Mouse (Mus musculus): ENCODE results near the gene Pitpnm2. TPM values are rescaled to one million over a fixed set of nuclear protein-coding genes. Genes with fewer than 3 reads are reported as not detected.

The Pitpnm2 gene
- polyA plus RNA-seq, 1 experiment from 2014 or later: 4.8 TPM

DNA sequence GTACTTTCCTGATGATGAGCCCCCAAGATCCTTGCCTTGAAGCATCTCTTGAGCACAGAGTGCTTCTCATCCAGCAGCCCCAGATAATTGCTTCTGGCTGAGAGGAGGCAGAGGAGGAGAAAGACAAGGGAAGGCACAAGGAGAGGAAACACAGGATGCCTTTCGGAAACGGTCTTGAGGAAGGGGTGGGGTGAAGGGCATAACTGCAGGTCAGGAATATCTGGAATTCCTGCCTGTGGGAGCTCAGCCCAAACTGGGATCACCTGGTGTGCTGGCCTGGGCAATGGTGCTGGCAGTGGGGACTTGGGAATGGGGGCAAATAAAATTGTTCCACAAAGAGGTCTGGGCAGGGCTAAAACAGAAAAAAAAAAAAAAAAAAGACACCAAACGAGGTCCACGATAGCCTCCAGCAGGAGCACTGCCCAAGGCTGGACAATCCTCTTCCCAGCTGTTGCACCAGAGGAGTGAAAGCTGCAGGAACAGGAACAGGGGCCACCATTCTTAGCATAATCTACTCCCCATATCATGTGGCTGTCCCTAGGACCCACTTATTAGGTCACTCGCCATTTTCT is 43.7 kb downstream of the Pitpnm2 start:
- H3K27ac ChIP-seq: peak overlapping the region; percentile 55
- H3K4me2 ChIP-seq: no peak overlapping the region
- no peak overlapping the region for H3K4me3 ChIP-seq
- 40% methylated on average over 5 of the region's 5 CpGs for WGBS
- no peaks in the 10 kb centered on the region for H3K27me3 ChIP-seq
- no peak for ATAC-seq (ENCODE audit: insufficient number of reproducible peaks, low FRiP score, low TSS enrichment, low read depth)
- H3K9me3 ChIP-seq: no peaks in the 10 kb centered on the region
- H3K4me1 ChIP-seq: peaks cover 34% of the 10 kb centered on the region
- H3K36me3 ChIP-seq: 0 out of 2 replicates have a peak, but pooled peaks cover 3% of the 10 kb centered on the region
- no peak overlapping the region for H3K9ac ChIP-seq

DNA sequence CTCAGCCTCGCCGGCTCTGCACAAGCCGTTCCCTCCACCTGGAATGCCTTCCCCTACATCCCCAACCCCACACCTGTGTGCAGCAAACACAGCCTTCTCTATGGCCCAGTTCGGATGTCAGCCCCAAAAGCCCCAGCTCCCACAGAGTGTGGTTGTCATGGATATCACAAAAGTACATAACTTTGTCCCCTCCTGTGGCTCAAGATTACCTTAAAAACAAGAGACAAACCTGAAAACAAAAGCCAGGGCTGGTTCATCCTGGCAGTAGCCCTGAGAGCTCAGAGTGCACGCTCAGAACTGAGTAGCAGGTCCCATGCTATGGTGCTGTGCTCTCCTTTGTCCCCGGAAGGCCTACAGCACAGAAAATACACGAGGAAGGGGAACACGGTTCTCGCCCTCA is 44.3 kb downstream of the Pitpnm2 start:
- no peak overlapping the region for H3K4me3 ChIP-seq
- H3K27ac ChIP-seq: no peak overlapping the region
- H3K36me3 ChIP-seq: 0 out of 2 replicates have a peak, but pooled peaks cover 3% of the 10 kb centered on the region
- peaks cover 34% of the 10 kb centered on the region for H3K4me1 ChIP-seq
- no peak overlapping the region for H3K4me2 ChIP-seq
- no peak overlapping the region for H3K9ac ChIP-seq
- WGBS: 75% methylated on average over 9 of the region's 9 CpGs
- no peaks in the 10 kb centered on the region for H3K27me3 ChIP-seq
- H3K9me3 ChIP-seq: no peaks in the 10 kb centered on the region
- ATAC-seq (ENCODE audit: insufficient number of reproducible peaks, low FRiP score, low TSS enrichment, low read depth): no peak

DNA sequence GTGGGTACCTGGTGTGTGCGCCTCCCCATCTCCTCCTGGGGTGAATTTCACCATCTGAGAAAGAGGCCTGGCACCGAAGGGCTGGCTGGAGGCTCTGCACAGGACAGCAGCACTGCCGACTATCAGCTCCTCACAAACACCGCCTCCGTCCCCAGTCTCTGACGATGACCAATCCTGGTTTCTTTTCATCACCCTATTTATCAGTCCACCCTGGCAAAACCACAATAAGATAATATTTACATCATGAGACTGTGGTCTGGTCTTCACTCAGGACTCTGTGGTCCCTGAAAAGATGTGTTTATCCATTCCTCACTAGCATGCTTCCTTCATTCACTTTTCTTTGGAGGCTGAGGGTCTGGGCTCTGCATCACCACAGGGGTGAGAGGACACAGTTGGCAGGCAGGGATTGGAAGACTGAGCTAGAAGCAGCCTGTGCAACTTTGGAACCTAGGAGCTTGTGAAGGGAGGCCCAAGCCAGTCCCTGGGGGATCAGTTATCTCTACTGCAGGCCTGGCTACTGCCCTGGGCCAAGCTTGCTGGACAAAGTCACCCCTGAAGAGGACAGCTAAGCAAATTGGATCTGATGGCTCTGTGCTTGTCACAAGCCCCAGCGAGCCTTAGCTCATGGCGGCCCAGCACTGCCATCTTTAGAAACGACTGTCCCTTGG is 45.3 kb downstream of the Pitpnm2 start:
- 89% methylated on average over 9 of the region's 9 CpGs for WGBS
- no peaks in the 10 kb centered on the region for H3K36me3 ChIP-seq
- no peaks in the 10 kb centered on the region for H3K27me3 ChIP-seq
- no peak overlapping the region for H3K9ac ChIP-seq
- ATAC-seq (ENCODE audit: insufficient number of reproducible peaks, low FRiP score, low TSS enrichment, low read depth): no peak
- H3K4me2 ChIP-seq: no peak overlapping the region
- no peaks in the 10 kb centered on the region for H3K9me3 ChIP-seq
- no peak overlapping the region for H3K27ac ChIP-seq
- H3K4me3 ChIP-seq: no peak overlapping the region
- peaks cover 30% of the 10 kb centered on the region for H3K4me1 ChIP-seq

DNA sequence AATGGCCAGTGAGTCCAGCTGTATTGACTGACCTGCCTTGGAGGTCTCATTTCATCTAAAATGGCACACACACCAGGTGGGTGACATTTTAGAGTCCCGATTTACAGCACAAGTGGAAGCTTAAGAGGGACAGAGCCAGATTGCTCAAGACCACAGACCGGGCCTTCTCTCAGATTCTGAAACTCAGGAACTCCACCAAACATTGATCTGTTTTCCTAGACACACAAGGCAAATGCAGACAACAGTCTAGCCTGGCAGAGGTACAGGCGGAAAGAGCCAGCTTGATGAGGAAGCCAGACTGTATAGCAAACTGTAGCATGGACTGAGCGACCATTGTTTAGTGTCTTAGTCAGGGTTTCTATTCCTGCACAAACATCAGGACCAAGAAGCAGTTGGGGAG is 46.3 kb downstream of the Pitpnm2 start:
- Histone ChIP-seq H3K36me3 (no peaks in the 10 kb centered on the region), H3K4me1 (peaks cover 29% of the 10 kb centered on the region), H3K4me3 (no peak overlapping the region), H3K9me3 (no peaks in the 10 kb centered on the region), H3K4me2 (no peak overlapping the region), H3K27me3 (no peaks in the 10 kb centered on the region), H3K27ac (no peak overlapping the region), H3K9ac (no peak overlapping the region)
- 82% methylated on average over 4 of the region's 4 CpGs for WGBS
- ATAC-seq (ENCODE audit: insufficient number of reproducible peaks, low FRiP score, low TSS enrichment, low read depth): no peak

DNA sequence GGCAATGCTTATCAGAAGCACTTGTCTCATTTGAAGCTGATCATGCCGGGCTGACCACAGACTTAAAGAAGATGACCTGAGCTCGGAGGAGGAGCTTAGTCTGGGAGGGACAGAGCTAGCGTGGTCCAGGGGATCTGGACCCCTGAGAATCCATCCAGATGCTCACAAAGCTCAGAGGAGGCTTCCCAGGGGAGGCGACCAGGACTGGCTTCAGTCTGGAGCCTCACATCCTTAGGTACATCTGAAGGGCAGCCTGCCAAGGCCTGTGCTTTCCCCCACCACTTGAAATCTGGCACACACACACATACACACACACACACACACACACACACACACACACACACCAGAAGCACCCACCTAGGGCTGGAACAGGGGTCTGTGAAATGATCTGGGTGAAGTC is 47.5 kb downstream of the Pitpnm2 start:
- Histone ChIP-seq H3K9me3 (no peaks in the 10 kb centered on the region), H3K4me2 (no peak overlapping the region), H3K9ac (no peak overlapping the region), H3K27ac (no peak overlapping the region), H3K4me3 (no peak overlapping the region), H3K36me3 (no peaks in the 10 kb centered on the region), H3K4me1 (peaks cover 22% of the 10 kb centered on the region), H3K27me3 (no peaks in the 10 kb centered on the region)
- 67% methylated on average over 4 of the region's 4 CpGs for WGBS
- no peak for ATAC-seq (ENCODE audit: insufficient number of reproducible peaks, low FRiP score, low TSS enrichment, low read depth)

DNA sequence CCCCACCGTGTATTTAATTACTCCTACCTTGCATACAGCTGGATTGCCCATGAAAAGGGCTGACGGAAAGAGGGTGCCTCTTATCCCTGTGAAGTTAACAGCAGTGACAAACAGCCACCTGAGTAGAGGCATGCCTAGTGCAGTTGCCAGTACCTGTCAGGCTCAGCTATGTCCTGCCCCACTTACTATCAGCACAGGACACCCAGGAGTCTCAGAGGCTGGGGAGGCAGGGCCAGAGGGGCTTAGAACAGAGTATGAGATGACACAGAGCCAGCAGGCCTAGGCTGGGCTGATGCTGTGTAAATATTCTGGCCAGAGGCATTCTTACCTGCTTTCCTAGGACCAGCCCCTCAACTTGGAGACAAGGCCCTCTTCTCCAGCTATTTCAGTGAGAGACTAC is 48.0 kb downstream of the Pitpnm2 start:
- 57% methylated on average over 2 of the region's 2 CpGs for WGBS

DNA sequence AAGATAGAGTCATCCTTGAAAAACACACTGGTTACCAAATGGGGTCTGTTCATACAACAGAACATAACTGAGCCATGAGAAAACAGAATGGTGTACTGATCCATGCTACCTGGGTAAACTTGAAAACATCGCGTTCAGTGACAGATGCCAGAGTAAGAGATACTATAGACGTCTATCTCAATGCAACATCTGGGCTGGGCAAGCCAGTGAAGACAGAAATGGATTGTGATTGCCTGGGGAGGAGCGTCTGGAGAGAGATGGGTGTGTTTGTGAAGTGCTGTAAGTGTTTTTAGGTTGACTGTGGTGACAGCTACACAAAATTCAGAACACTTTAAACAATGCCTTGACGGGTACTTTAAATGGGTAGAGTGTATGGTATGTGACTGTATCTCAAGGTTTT is 48.7 kb downstream of the Pitpnm2 start:
- Histone ChIP-seq H3K36me3 (no peaks in the 10 kb centered on the region), H3K4me1 (peaks cover 10% of the 10 kb centered on the region; the same call in 1 of the 2 replicates), H3K27ac (no peak overlapping the region), H3K4me2 (no peak overlapping the region), H3K4me3 (no peak overlapping the region), H3K9me3 (no peaks in the 10 kb centered on the region), H3K27me3 (no peaks in the 10 kb centered on the region), H3K9ac (no peak overlapping the region)
- WGBS: 62% methylated on average over 5 of the region's 5 CpGs
- ATAC-seq (ENCODE audit: insufficient number of reproducible peaks, low FRiP score, low TSS enrichment, low read depth): no peak

More for the DNA sequence above, 48.0 kb downstream of the Pitpnm2 start:
- Histone ChIP-seq H3K4me1 (peaks cover 17% of the 10 kb centered on the region), H3K9ac (no peak overlapping the region), H3K36me3 (no peaks in the 10 kb centered on the region), H3K4me3 (no peak overlapping the region), H3K27ac (no peak overlapping the region), H3K4me2 (no peak overlapping the region), H3K9me3 (no peaks in the 10 kb centered on the region), H3K27me3 (no peaks in the 10 kb centered on the region)
- ATAC-seq (ENCODE audit: insufficient number of reproducible peaks, low FRiP score, low TSS enrichment, low read depth): no peak

DNA sequence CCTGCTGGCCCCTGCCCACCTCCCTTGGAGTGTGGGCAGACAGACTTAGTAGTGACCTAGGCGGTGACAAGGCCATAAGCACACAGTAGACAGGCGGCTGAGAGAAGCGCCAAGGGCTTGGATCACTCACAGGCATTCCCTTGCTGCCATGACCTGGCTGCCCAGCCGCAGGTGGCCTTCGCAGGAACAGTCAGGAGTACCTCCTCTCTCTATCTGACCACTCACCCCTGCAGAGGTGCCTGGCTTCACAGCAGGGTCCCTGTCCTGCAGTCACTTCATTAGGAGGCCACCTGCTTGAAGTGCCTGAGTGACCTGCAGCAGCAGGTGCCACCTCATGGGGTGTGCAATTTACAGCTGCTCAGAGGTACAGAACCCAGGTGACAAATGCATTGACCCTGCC is 50.4 kb downstream of the Pitpnm2 start:
- Histone ChIP-seq H3K9ac (no peak overlapping the region), H3K27ac (no peak overlapping the region), H3K9me3 (no peaks in the 10 kb centered on the region), H3K4me2 (no peak overlapping the region), H3K27me3 (no peaks in the 10 kb centered on the region), H3K4me3 (no peak overlapping the region), H3K36me3 (no peaks in the 10 kb centered on the region), H3K4me1 (peaks cover 6% of the 10 kb centered on the region; the same call in 1 of the 2 replicates)
- ATAC-seq (ENCODE audit: insufficient number of reproducible peaks, low FRiP score, low TSS enrichment, low read depth): no peak
- WGBS: 67% methylated on average over 5 of the region's 5 CpGs

DNA sequence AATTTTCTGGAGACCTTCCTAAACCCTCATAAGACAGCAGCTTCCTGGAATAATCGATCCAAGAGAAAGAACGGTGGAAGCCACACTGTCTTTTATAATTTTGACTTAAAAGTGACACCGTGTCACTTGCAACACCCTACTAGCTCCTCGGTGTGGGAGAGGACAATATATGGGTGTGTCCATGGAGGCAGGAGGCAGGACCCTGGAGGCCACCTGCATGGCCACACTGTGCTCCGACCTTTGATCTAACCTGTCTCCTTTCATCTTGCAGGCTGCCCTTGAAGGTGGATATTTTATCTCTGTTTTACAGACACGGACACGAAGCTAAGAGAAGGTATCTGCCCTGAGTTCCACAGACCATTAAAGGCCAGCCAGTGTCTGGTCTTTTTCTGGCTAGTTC is 51.1 kb downstream of the Pitpnm2 start:
- no peak overlapping the region for H3K4me2 ChIP-seq
- H3K36me3 ChIP-seq: no peaks in the 10 kb centered on the region
- WGBS: 74% methylated on average over 7 of the region's 7 CpGs
- no peaks in the 10 kb centered on the region for H3K27me3 ChIP-seq
- no peaks in the 10 kb centered on the region for H3K9me3 ChIP-seq
- no peak overlapping the region for H3K4me3 ChIP-seq
- H3K9ac ChIP-seq: no peak overlapping the region
- no peak for ATAC-seq (ENCODE audit: insufficient number of reproducible peaks, low FRiP score, low TSS enrichment, low read depth)
- H3K4me1 ChIP-seq: peaks cover 10% of the 10 kb centered on the region
- no peak overlapping the region for H3K27ac ChIP-seq

DNA sequence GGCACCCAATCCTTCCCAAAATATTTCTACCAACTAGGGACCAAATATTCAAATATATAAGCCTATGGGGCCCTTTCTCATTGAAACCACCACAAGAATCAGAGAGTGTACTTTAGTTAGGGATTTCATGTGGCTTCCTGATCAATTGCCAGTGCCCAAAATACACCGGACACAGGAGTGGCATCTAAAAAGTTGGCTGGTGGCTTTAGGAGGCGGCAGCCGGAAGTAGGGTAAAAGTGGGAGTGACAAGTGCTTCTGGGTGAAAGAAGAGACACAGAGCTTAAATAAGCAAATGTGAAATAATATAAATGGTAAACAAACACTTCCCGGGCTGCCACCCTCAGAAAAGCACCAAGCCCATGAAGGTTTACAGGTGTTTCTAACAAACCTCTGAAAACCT is 53.5 kb downstream of the Pitpnm2 start:
- no peak overlapping the region for H3K27ac ChIP-seq
- H3K4me2 ChIP-seq: no peak overlapping the region
- H3K4me1 ChIP-seq: peaks cover 22% of the 10 kb centered on the region
- H3K9ac ChIP-seq: no peak overlapping the region
- no peaks in the 10 kb centered on the region for H3K27me3 ChIP-seq
- no peak overlapping the region for H3K4me3 ChIP-seq
- H3K9me3 ChIP-seq: no peaks in the 10 kb centered on the region
- ATAC-seq (ENCODE audit: insufficient number of reproducible peaks, low FRiP score, low TSS enrichment, low read depth): no peak
- WGBS: 86% methylated on average over 4 of the region's 4 CpGs
- H3K36me3 ChIP-seq: no peaks in the 10 kb centered on the region

DNA sequence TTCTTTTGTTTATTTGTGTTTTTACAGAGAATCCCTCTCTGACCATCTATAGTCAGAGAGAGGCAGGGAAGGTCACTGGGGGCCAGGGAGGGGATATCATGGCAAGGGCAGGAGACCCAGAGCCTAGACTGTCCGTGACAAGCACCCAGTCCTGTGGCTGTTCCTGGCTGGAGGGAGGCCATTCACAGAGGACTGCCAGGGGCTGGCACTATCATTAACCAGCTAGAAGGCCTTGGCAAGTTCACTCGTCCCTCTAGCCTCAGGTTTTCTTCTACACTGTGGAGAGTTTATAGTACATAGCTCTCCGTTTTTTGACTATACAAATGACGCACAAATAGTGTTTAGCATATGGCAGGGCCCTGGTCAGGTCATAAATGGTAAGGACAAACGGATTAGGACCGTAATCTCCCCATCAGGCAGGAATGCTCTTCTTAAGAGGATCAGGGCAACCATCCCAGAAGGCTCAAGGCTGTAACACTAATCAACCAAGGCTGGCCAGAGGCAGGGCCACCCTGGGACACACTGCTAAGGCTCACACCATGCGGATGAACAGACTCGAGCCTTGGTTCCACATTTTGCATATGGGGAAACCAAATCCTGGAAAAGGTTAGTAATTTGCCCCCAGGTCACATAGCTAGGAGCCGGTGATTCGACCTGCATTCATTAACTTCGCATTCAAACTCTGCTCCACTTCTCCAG is 55.0 kb downstream of the Pitpnm2 start:
- Histone ChIP-seq H3K36me3 (no peaks in the 10 kb centered on the region), H3K4me2 (no peak overlapping the region), H3K4me1 (peaks cover 33% of the 10 kb centered on the region), H3K27me3 (no peaks in the 10 kb centered on the region), H3K9ac (no peak overlapping the region), H3K27ac (no peak overlapping the region), H3K4me3 (no peak overlapping the region), H3K9me3 (no peaks in the 10 kb centered on the region)
- no peak for ATAC-seq (ENCODE audit: insufficient number of reproducible peaks, low FRiP score, low TSS enrichment, low read depth)
- WGBS: 59% methylated on average over 11 of the region's 11 CpGs

Measured in limb, embryonic 15.5 days (tissue).